Mouse (Mus musculus) testis, postnatal 10 days (tissue): ENCODE data around the gene Cela3a.
A peak's percentile ranks its signal among the peaks of the same experiment; 100 is the strongest.
"Not testable (repeated sequence)": the region's sequence is repeated elsewhere in the genome, so short reads cannot be mapped to it uniquely, and the experiment has no call there.

Experiments
- DNase-seq: peaks from one replicate; pipeline ENCODE4 v3.0.0; 2021; ENCODE audit warnings: low spot score

Cela3a gene

DNA sequence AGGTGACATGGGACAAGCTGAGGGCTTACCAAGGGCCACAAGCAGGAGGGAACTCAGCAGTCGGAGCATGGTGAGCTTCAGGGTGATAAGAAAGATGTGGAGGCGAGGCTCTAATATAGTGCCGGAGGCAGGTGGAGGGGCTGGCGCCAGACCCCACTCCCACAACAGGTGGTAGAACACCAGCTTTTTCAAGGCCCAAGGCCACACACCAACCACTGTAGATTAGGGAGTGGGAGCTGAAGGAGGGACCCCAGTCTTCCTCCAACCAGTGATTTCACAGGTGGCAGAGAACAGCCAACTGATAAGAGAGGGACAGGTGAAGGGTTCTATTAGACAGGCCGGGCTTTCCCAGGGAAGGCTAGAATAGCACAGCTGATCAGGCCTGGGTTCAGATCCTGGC is at the start of gene Cela3a:
TSS of gene Cela3a (minus strand) at position 101 of the 400 bp plus-strand sequence.
- DNase-seq = no peak

DNA sequence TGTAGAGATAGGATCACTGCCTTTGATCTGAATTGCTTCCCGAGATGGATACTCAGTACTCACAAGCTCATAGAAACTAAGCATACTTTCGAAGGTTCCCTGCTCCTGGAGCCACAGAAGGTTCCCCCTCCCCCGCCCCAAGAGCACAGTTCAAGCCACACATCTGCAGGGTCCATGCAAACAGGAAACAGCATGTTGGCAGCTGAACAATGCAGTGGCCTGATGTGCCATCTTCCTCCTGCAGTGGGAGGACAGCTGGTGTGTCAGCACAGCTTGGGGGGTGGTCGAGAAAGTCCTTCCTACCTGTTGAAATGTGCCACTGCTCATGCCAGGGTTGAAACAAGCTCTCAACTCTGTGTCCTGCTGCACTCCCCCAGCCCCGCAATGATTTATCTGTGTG is 49.3 kb upstream of the Cela3a start:
- no peak for DNase-seq

DNA sequence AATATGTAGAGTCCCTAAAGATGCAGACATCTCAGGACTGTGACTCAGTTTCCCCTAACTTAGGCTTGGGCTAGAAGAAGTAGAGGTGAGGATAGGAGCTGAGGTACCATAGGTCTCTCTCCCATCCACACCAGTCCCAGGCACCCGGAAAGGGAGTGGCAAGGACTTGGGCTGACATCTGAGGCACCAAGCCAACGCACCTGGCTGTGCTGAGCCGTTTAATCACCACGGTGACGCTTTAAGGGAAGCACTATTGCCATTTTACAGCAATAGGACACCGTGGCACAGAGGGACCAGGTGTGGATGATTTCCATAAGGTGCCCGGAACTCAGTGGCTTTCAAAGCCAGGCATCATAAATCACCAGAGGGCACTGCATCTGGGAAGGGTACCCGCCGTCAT is 48.7 kb upstream of the Cela3a start:
- DNase-seq = no peak

DNA sequence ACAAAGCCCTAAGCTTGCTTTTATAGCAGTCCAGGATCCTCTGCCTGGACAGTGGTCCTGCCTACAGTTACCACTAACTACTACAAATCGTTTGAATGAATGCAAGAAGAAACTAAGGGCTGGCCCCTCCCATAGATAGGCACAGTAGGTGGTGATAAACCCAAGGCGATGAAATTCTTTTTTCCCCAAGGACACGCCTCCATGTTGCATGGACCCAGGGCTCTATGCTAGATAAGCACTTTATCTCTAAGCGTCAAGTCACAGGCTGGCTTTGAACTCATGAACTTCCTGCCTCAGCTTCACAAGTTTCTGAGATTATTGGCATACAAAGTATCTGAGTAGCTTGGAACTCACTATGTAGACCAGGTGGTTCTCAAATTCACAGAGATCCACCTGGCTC is 47.7 kb upstream of the Cela3a start:
- DNase-seq = no peak

DNA sequence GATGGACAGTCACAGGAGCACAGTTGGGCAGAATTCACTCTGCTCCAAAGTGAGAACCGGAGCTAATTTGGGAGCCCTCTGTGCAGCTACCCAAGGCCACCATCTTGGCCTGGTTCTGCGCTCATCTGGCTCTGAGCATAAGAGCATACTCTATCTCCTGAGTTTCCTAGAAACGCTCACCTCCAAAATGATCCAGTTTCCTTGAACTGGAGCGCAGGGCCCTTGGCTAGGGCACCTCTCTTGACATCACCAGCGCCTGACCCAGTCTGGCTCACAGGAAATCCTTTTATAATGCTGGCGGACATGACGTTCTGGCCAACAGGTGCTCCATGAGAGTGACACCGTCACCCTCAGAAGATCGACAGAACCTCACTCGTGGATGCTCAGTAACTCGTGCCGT is 47.0 kb upstream of the Cela3a start:
- no peak for DNase-seq

DNA sequence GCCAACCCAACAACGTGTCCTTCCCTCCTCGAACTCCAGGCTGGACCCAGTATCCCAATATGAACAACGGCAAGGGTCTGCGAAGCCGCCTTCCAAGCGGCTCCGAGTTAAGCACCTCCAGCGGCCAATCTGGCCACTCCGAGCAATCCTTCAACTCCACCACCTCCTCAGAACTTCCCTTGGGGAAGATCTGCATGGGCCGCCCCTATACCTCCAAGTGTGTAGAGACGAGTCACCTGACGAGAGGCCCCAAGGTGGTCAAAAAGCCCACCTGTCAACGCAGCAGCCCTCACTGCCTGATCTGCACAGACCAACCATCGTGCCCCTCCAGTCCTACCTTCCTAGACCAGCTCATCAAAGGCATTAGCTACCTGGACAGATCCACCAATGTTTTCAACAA is 45.0 kb upstream of the Cela3a start:
- no peak for DNase-seq

DNA sequence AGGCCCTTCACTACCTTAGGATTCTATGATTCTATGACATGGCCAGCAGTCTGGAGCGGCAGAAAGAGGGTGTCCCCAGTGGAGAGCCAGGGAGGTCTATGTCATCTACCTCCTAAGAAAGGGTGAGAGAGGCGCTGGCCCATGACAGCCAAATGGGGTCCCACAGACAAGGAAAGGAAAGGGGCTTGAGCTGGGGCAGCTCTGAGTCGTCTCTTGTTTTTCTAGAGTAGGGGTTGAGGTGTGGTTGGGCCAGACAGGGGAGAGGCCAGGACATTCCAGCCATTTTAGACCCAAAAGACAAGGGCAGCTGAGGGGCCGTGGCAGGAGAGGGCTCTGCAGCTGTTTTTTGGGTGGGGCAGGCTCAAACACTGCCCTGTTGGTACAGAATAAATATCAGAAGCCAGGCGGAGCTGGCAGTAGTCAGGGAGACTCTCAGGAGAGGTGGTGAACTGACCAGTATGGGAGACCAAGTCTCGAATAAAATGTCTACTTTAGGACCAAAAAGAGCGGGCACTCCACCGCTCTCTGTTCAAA is 43.7 kb upstream of the Cela3a start, which contains the start of gene 1700013G24Rik:
TSS of gene 1700013G24Rik (plus strand) at position 51 of the 534 bp plus-strand sequence.
- DNase-seq = no peak

DNA sequence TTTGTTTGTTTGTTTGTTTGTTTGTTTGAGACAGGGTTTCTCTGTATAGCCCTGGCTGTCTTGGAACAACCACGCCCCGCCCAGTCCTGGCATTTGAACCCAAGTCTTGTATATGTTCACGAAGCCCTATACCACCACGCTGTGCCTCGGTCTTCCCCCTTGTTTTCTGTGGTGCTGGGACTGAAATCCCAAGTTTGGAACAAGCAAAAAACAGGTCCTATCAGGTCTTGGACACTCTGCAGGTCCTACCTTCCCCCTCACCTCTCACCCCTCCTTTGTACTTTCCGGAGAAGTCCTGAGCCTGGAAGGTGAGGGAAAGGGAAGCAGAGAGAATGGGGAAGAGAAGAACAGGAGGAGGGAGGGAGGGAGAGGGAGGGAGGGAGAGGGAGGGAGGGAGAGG is 42.6 kb upstream of the Cela3a start:
- DNase-seq = no peak

DNA sequence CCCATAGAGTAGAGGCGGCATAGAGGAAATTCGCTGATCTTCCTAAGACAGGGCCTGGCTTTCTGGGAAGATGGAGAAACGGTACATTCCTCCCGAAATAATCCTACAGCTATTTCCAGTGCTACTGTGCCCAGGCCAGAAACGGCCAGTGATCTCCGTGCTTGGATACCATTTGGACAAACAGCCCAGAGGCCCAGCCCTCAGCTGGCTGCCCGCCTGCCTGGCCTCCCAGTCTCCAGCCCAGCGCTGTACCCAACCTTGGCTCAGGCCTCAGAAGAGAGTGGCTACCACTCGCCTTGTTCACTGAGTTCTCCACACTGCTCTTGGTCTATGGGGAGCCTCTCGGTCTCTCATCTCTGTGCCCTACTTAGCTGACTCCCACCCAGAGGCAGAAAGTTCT is 40.1 kb upstream of the Cela3a start:
- no peak for DNase-seq

DNA sequence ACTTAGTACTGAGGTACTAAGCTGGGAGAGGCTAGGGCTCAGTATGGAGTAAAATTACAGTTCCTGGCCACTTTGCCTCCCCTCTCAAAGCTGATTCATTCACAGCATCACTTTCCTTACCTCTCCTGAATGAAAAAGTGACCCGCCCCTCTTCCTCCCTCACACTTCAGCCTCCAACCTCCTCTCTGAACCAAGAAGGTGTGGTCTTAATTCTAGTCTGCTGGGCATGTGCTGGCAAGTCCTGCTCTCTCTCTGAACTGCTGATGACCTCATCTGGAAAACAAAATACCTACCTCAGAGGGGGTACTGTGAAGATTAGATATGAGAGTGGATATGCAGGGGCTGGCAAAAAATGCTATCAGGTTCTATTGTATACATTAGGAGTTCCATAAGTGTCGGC is 39.5 kb upstream of the Cela3a start:
- DNase-seq = no peak

DNA sequence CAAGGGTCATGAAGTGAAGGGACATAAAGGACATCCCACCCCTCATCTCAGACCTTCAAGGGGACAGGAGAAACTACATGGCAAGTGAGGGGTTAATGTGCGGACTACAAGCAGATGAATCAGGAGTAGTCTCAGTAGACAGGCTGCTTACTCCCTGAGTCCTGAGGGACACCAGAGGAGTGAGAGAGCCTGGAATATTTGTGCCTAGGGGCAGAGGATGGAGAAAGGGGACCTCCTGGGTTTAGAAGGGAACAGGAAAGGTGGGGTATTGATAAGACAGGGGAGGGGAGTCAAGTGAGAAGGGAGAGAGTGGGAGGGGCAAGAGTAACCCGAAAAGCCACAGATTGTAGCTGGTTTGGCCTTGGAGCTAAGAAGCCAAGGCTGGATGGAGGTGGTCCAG is 39.0 kb upstream of the Cela3a start:
- no peak for DNase-seq

DNA sequence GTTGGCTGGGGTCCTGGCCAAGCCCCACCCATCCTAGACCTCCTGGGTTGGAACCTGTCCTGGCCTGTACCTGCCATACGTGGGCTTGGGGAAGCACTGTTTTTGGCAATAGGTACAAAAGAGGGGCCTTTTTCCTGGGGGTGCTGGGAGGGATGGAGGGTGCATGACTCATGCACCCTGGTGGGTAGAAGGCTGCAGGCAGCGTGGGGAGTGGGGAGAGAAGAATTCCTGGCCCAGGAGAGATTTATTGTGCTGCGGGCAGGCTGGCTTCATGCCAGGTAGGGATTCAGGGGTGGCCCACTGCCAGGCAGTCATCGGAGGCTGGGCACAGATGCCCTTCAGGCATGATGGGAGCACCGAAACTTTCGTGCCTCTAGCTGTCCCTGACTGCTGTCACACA is 38.6 kb upstream of the Cela3a start:
- DNase-seq = peak; percentile 65

DNA sequence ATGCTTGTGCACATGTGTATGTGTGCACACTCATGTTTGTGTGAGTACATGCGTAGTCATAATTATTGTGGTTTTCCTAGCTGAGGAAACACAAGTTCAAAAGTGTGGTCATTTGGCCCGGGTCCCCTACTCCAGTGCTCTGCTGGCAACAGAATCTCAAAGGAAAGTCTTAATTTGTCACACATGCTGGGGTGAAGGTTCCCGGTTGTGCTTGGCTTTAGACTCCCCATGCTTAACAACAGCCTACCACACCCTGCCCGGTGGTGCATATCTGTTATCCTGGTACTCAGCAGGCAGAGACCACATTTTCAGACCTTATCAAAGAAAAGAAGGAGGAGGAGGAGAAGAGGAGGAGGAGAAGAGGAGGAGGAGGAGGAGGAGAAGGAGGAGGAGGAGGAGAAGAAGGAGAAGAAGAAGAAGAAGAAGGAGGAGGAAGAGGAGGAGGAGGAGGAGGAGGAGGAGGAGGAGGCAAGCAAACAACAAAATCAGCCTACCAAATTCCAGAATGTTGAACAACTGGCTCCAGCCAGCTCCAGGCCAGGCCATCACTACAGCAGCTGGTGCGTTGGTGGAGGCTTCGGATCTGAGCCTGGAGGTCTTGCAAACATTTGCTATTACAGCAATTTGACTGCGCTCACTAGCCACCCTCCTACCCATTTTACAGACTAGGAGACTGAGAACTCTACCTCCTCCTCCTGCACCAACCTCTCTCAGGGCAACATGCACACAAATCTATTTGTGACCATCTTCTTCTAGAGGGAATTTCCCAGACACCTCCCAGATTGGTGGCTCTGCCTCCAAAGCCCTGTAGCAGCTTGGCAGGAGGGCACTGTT is 38.0 kb upstream of the Cela3a start:
- no peak for DNase-seq

DNA sequence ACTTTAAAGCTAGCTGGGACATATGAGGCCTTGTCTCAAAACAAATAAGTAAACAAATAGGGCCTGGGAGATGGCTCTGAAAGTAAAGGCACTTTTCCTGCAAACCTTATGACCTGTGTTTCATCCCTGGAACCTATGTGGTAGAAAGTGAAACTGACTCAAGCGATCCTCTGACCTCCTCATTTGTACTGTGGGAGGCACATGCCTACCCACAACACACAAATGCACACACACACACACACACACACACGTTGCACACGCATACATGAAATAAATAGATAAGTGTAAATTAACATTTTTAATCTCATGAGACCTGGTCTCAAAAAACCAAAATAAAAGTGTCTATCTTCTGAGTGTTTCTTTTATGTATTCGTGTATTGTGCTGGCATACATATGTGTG is 36.3 kb upstream of the Cela3a start:
- no peak for DNase-seq

DNA sequence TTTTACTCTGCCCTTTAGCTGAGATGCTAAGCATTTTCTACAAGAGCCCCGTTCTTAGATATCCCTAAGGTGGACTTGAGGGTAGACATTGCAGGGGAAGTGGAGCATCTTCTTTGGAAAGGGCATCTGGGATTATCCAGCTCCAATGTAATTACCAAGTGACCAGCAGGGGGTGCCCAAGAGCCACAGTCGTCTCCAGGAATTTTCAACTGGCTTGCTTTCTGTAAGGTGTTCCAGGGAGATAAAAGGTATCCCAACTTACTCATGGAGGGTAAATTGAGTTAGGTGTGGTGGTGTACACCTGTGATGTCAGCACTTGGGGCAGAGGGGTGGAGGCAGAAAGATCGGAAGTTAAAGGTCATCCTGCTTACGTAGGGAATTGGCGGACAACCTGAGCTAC is 34.0 kb upstream of the Cela3a start:
- DNase-seq = peak; percentile 91

DNA sequence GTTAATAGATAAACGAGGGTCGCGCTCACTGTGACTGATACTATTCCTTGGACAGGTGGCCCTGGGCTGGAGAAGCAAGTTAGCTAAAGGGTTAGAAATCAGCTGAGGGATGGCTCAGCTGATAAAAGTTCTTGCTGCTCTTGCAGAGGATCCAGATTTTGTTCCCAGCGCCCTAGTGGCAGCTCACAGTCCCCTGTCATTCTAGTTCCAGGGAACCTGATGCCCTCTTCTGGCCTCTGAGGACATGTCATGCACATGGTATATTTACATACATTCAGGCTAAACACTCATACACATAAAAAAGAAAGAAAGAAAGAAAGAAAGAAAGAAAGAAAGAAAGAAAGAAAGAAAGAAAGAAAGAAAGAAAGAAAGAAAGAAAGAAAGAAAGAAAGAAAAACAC is 31.7 kb upstream of the Cela3a start:
- no peak for DNase-seq

DNA sequence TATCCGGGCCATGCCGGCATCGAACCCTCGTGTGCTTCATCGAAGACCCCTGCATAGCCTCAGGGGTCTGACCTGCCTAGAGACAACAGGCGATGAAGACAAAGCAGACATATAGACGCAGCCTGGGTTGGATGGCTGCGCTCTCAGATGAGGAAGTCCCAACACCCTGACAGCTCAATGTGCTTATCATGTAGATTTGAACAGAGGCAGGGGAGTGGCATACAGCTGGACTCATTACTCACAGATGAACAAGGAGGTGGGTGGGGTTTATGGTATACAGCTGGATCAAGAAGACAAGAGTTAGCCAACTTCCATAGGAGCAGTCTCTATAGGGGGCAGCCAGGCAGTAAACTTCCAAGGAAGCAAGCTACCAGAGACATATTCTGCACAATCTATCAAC is 29.3 kb upstream of the Cela3a start:
- no peak for DNase-seq

DNA sequence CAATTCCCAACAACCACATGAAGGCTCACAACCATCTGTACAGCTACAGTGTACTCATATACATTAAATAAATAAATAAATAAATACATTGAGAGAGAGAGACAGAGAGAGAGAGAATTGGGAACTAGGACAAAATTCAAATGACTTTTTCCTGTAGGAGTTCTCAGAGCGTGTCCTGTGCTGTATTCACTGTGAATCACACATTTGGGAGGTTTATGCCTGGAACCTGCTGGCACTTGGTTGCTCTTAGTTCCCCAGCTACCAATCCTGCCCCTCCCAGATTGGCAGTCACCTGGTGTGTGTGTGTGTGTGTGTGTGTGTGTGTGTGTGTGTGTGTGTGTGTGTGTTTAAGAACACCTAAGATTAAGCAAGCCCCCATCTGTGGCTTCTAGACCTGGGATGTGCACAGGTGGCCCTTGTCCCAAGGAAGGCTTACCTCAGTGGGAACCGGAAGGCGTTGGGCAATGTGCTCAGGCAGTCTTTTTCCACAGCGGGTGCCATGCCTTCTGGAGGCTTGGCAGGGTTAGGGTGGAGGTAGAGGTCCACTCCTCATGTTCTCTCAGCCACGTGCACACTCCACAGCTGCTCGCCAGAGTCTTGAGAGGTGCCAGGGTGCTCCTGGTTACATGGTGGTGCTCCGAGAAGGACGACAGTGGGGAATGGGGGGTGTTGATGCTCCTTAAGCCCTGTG is 27.5 kb upstream of the Cela3a start:
- no peak for DNase-seq

DNA sequence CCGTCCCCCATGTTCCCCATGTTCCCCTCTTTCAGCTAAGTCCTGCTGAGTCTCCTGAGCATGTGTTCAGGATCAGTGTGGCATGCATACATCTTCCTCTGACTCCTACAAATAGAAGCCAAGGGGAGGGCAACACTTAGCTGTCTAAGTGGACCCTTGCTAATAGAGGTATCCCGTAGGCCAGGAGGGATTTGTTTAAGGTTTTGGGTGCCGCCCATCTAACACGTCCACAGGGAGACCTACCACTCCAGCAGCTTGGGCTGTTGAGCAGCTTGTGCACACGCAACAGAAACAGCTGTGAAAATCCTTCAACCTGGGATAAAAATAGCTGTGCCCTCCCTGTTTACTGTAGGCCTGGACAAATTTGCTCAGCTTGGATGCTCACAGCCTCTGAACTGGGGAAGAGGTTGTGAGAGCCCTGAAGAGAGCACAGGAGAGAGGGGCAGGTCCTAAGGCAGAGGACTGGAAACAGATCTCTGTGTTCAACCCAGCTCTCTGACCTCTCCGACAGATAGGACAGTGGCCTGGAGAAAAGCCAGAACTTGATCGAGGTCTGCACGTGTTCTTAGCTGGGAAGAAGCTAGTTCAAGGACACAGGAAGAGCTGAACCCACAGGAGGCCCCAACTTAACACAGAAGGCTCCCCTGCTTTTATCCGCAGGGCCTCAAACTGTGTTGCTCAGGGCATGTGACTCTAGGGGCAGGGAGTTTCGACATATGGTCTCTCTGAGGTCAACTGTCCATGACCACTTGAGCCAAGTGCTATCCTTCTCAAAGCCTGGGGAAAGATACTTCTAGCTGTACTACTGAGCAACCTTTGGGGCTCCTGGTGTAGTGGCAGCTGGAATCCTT is 23.3 kb upstream of the Cela3a start:
- not testable (repeated sequence) for DNase-seq

DNA sequence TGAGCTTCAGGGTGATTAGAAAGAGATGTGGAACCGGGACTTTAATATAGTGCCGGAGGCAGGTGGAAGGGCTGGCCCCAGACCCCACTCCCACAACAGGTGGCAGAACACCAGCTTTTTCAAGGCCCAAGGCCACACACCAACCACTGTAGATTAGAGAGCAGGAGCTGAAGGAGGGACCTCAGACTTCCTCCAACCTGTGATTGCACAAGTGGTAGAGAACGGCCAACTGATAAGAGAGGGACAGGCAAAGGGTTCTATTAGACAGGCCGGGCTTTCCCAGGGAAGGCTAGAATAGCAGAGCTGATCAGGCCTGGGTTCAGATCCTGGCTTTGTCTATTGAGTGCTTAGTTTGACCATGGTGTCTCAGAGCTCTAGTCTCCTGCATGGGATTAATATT is 20.9 kb upstream of the Cela3a start, which contains the start of gene Cela3b:
TSS of gene Cela3b (minus strand) at position 39 of the 400 bp plus-strand sequence.
- DNase-seq = no peak

DNA sequence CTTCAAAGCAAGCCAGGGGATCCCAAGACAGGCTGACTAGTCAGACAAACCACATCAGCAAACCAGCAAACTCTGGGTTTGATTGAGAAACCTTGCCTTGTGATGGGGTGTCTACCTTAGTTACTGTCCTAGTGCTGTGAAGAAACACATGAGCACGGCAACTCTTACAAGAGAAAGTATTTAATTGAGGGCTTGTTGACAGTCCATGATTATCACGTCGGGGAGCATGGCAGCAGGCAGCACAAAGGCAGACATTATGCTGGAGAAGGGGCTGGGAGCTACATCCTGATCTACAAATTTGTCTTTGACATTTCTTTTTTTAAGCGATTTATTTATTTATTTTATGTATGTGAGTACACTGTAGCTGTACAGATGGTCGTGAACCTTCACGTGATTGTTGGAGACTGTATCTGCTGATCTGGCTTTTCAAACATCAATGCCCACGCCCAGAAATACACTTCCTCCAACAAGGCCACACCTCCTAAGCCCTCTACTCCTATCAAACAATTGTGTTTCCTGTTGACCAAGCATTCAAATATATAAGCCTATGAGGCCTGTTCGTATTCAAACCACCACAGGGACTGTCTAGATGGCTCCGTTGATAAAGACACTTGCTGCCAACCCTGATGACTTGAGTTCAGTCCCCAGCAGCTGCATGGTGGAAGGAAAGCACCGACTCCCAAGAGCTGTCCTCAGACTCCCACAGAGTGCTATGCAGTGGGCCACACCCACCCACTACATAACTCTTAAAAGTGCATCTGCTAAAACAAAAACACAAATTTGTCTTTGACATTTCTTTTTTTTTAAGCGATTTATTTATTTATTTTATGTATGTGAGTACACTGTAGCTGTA is 8.3 kb upstream of the Cela3a start:
- DNase-seq = no peak
